Mouse (Mus musculus) intestine, postnatal 0 days (tissue): ENCODE measurements at regions not wholly inside any gene's neighbourhood (a gene's known extent, or its start where the extent isn't known, plus 50 kb on each side); places are given as distances from the start of the nearest gene placed in this dataset.
A peak's percentile ranks its signal among the peaks of the same experiment; 100 is the strongest.

Experiments
- ATAC-seq: fragments of 200-750 bp; cut with Nextera tagmentation; 2 replicates; pipeline ENCODE4 v1.8.0; 2017; ENCODE audit warnings: mild to moderate bottlenecking, moderate TSS enrichment, moderate library complexity
- H3K27ac ChIP-seq: fragments of 300-500 bp; sonication (generic); 2 replicates; pipeline ENCODE4 v1.5.1; 2014; ENCODE audit warnings: mild to moderate bottlenecking, low read depth, low read length, moderate library complexity
- H3K27me3 ChIP-seq: fragments of 300-500 bp; sonication (generic); replicated peaks from 2 replicates; pipeline ENCODE4 v1.6.1; 2014; ENCODE audit warnings: low read length, mixed read lengths; ENCODE audit not compliant: control insufficient read depth, insufficient read depth
- H3K36me3 ChIP-seq: fragments of 300-500 bp; sonication (generic); 2 replicates; pipeline ENCODE4 v1.6.1; 2014; ENCODE audit warnings: mild to moderate bottlenecking, moderate library complexity; ENCODE audit not compliant: control insufficient read depth, insufficient read depth
- H3K4me1 ChIP-seq: fragments of 300-500 bp; sonication (generic); replicated peaks from 2 replicates; pipeline ENCODE4 v1.6.1; 2014; ENCODE audit warnings: antibody characterized with exemption, low read length, mixed read lengths; ENCODE audit not compliant: control insufficient read depth, insufficient read depth
- H3K4me2 ChIP-seq: fragments of 300-500 bp; sonication (generic); replicated peaks from 2 replicates; pipeline ENCODE4 v1.6.1; 2014; ENCODE audit warnings: low read depth, mild to moderate bottlenecking, moderate library complexity
- H3K4me3 ChIP-seq: fragments of 300-500 bp; sonication (generic); 2 replicates; pipeline ENCODE4 v1.5.1; 2014; ENCODE audit warnings: low read depth, low read length
- H3K9ac ChIP-seq: fragments of 300-500 bp; sonication (generic); 2 replicates; pipeline ENCODE4 v1.6.1; 2014; ENCODE audit warnings: mild to moderate bottlenecking, low read depth, low read length
- H3K9me3 ChIP-seq: fragments of 300-500 bp; sonication (generic); 2 replicates; pipeline ENCODE4 v1.6.1; 2016; ENCODE audit warnings: mixed run types; ENCODE audit not compliant: control insufficient read depth
- CTCF ChIP-seq: sonication (generic); IDR thresholded peaks from 2 replicates; pipeline ENCODE4 v1.5.1; 2016; ENCODE audit warnings: low read depth, mild to moderate bottlenecking, control low read depth, antibody characterized with exemption, moderate library complexity
- WGBS: fragments of 180-500 bp; shearing (Covaris S2); extraction: QIAGEN DNeasy Blood & Tissue Kit; methylation state at CpG from one replicate; pipeline ENCODE4 v1.1.7; 2014; 5-methylcytosine and 5-hydroxymethylcytosine counted together

DNA sequence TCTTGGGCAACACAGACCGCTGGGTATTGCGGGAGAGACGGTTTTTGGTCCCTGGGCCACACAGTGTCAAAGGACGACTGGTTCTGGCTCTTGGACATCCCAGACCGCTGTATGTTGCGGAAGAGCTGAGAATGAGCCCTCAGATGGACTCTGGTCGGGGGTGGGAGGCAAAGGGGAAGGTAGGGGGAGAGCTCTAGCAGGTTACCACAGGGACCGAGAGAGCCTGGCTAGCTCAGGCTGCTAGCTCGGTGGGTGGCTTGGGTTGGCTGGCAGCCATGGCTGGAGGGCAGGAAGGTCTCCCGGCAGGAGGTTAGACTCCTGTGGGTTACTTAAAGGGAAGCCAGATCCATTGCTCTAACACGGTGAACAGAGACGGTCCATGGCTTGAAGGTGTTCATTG, 99.9 kb upstream of the Trpm1 start:
- Histone ChIP-seq H3K27me3 (no peaks in the 10 kb centered on the region), H3K9me3 (no peaks in the 10 kb centered on the region), H3K4me2 (no peak overlapping the region), H3K4me3 (no peak overlapping the region), H3K36me3 (no peaks in the 10 kb centered on the region), H3K27ac (no peak overlapping the region), H3K9ac (no peak overlapping the region), H3K4me1 (no peaks in the 10 kb centered on the region)
- no peak for TF ChIP-seq CTCF
- no peak for ATAC-seq
- WGBS: 62% methylated on average over 12 of the region's 12 CpGs

DNA sequence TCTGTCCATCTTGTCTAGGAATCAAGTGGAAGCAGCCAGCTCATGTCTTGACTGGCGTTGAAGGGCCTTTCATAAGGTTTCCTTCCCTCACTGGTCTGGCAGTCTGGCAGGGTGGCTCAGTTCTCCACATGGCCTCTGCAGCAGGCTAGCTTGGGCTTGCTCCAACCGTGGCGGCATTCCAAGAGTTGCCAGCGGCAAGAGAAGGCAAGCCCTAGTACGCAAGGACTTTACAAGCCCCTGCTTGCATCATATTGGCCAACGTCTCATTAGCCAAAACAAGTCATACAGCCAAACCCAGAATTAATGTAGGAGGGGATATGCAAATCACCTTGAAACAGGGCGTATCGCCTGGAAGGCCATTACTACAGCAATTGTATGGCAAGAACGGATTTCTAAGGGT, 101.2 kb upstream of the Trpm1 start:
- no peak for ATAC-seq
- Histone ChIP-seq H3K4me1 (no peaks in the 10 kb centered on the region), H3K36me3 (no peaks in the 10 kb centered on the region), H3K4me2 (no peak overlapping the region), H3K27me3 (no peaks in the 10 kb centered on the region), H3K27ac (no peak overlapping the region), H3K4me3 (no peak overlapping the region), H3K9ac (no peak overlapping the region), H3K9me3 (no peaks in the 10 kb centered on the region)
- WGBS: 87% methylated on average over 9 of the region's 9 CpGs
- no peak for TF ChIP-seq CTCF

DNA sequence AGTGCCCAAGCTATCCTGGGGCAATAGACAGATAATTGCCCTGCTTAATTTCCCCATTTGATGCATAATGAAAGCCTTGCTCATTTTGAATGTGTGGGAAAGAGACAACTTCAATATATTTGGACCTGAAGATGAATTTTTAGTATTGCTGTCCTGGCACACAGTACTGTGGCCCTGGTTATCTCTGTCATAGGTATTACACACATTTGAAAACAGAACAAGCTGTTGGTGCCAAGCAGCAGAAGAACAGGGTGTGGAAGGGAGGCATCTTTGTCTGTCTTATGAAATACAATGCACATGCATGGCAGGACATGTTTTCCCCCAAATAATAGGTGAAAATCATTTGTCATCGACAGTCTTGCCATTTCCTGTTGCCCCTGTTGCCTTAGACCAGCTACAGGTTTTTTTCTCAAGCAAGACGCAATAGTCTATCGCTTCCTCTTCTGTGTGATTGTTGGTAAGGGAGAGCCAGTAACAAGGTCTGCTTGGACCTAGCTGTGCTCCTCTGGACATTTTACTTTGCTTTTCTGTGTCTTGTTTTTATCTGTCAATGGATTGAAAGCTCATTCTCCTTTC, 102.7 kb upstream of the Trpm1 start:
- no peaks in the 10 kb centered on the region for H3K9me3 ChIP-seq
- H3K36me3 ChIP-seq: no peaks in the 10 kb centered on the region
- H3K27me3 ChIP-seq: no peaks in the 10 kb centered on the region
- TF ChIP-seq CTCF: no peak
- H3K4me3 ChIP-seq: no peak overlapping the region
- H3K4me2 ChIP-seq: no peak overlapping the region
- no peaks in the 10 kb centered on the region for H3K4me1 ChIP-seq
- no peak overlapping the region for H3K9ac ChIP-seq
- 85% methylated on average over 3 of the region's 3 CpGs for WGBS
- no peak for ATAC-seq
- H3K27ac ChIP-seq: no peak overlapping the region

DNA sequence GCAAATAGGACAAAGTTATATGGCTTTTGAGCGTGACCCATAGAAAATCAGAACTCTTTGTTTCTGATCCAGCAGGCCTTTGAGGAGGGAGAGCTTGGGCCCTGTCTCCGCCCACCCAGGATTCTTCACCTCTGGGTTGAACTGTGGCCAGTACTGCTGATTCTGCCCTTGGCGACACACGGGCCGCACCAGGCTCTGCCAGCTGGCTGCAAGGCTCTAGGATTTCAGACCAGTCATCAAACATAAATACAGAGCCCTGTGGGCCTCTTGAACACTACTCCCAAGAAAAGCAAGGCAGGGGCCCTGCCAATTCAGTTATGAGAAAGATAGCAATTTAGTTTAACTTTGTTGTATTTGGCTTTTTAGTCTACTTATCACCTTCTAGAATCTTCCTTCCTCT, 103.4 kb upstream of the Trpm1 start:
- WGBS: 69% methylated on average over 5 of the region's 5 CpGs
- H3K27ac ChIP-seq: no peak overlapping the region
- TF ChIP-seq CTCF: no peak

DNA sequence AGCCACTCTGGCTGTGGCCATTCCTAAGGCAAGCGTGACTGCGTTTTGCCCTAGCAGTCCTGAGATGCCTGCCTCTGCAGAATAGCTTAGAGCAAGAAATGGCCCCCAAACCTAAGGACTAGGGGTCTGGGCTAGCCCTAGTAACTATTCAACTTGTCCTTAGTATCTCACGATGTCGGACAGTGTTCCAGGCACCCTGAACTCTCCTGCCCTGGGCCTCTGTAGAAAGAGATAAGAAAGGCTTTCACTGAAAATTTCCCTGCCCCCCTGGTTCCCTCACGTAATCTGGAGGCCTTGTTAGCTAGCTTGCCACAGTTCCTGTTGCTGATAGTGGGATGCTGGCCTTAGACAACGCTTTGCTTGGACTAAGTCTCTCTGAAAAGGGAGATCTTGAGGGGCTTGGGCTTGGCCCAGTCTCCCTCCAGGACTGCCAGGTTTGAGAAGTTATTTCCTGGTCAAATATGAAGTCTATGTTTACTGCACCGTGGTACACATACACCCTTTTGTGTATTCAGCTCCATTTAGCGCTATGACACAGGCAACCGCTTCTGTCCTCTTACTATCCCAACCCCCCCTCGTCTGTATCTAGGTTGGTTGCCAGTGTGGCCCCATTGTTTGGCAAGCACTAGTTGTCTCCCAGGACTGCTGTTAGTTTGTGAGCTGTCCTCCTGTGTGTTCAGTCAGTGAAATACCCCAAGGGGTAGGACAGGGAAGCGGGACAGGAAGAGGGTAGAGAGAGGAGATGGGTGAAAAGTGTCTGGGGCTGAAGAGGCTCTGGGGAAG, 104.3 kb upstream of the Trpm1 start:
- WGBS: 54% methylated on average over 11 of the region's 11 CpGs
- Histone ChIP-seq H3K27me3 (no peaks in the 10 kb centered on the region), H3K9ac (no peak overlapping the region), H3K27ac (no peak overlapping the region), H3K4me1 (no peaks in the 10 kb centered on the region), H3K4me2 (peak overlapping the region; percentile 75; the same call in 1 of the 2 replicates), H3K4me3 (no peak overlapping the region), H3K36me3 (no peaks in the 10 kb centered on the region), H3K9me3 (no peaks in the 10 kb centered on the region)
- ATAC-seq: peak; percentile 27; the same call in 1 of the 2 replicates
- no peak for TF ChIP-seq CTCF

More for the DNA sequence above, 103.4 kb upstream of the Trpm1 start:
- no peak for ATAC-seq
- H3K9me3 ChIP-seq: no peaks in the 10 kb centered on the region
- H3K4me1 ChIP-seq: no peaks in the 10 kb centered on the region
- H3K36me3 ChIP-seq: no peaks in the 10 kb centered on the region
- no peaks in the 10 kb centered on the region for H3K27me3 ChIP-seq
- no peak overlapping the region for H3K9ac ChIP-seq
- no peak overlapping the region for H3K4me3 ChIP-seq
- H3K4me2 ChIP-seq: no peak overlapping the region

DNA sequence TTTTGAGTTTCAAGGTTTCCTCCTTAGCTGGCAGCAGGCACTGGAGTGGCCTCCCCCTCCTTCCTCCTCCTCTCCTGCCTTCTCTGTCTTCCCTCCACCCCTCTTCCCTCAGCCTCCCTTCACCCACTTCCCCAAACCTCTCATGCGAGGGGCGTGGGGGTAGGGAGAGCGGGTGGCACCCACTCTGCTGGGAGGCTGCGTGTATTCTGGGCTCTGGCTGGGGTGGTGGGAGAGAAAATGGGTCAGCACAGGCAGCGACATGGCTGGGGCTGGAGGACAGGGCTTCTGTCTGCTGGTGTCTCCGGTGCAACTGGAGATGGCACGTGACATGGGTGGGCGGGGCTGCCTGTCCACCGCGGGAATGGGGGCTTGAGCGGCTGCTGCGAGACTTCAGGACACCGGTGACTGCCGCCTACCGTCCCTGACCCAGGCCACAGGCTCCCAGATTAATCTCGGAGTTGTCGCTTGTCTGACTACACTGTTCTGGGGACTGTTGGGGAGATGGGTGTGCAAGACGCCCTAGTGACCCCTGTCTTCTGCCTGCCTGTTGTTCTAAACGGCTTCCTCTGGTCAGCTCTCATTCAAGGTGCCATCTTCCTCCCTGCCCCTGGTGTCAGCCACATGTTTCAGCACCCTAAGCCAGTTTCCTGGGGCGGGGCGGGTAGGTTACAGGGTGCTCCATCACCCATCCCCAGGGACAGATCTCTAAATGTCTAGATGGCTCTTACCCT, 105.0 kb upstream of the Trpm1 start:
- Histone ChIP-seq H3K4me2 (peak overlapping the region; percentile 75), H3K36me3 (no peaks in the 10 kb centered on the region), H3K4me1 (no peaks in the 10 kb centered on the region), H3K9ac (peak overlapping the region; percentile 46), H3K4me3 (peak overlapping the region; percentile 32), H3K27ac (no peak overlapping the region; the same call in 1 of the 2 replicates), H3K9me3 (no peaks in the 10 kb centered on the region), H3K27me3 (no peaks in the 10 kb centered on the region)
- peak; percentile 76 for ATAC-seq
- 6% methylated on average over 21 of the region's 21 CpGs for WGBS
- peak; percentile 56 for TF ChIP-seq CTCF
